Mouse (Mus musculus) spleen, adult 18-20 months (tissue): Measurements from ENCODE around the gene S1pr3.

Experiments used
- DNase-seq, 2 experiments: peaks; one replicate each; pipeline ENCODE4 v3.0.0; 2022; ENCODE audit warnings: mixed read lengths in 2 of 2

S1pr3 gene

GRCm38 (mm10) chr13:51407541-51408217, 760 bp upstream of the S1pr3 start:
- DNase-seq: no peak

- no peak for DNase-seq
These were observed 1.6 kb downstream of the S1pr3 start for GRCm38 (mm10) chr13:51409936-51410481.

- DNase-seq: no peak
These were observed 2.8 kb downstream of the S1pr3 start for GRCm38 (mm10) chr13:51411243-51411642.

GRCm38 (mm10) chr13:51411696-51412430, 3.4 kb downstream of the S1pr3 start:
- DNase-seq: no peak

DNA sequence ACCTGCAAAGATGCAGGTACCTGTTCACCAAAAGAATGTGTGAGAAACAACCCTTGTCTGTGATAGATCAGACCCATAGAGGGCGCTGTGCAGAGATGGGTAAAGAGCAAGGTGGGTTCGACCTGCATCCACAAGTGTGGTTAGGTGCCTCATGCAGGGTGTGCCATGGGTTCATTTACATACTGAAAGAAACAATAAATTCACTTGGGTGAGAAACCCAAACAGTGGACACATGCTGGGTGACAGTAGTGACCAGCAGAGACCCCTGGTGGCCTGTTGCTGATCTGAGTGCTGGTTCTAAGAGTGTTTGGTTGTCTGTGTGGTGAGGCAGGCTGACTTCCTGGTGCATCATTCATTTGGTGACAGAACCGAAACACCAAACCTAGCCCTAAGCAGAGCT, 5.0 kb downstream of the S1pr3 start:
- peak in 1 of 2 experiments; percentile 40 for DNase-seq

DNA sequence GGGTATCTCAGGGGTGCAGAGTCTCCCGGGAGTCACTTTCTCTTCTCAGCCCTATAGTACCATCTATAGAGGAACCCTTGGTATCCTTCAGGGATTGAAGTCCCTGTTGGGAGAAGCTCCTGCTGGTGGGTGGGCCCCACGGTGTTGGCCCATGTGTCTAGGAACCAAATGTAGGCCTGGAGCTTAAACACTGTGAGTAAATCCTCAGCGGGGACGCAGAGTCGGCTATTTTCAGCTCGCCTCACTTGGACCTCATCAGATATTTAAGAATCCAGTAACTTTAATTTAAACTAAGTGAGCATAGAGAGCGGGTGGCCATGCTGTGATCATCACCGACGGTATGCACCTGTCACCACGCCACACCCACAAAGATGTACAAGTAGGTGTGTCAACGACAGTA, 8.3 kb downstream of the S1pr3 start:
- no peak for DNase-seq

- DNase-seq: no peak
These were observed 9.4 kb downstream of the S1pr3 start for GRCm38 (mm10) chr13:51417796-51418195.

DNA sequence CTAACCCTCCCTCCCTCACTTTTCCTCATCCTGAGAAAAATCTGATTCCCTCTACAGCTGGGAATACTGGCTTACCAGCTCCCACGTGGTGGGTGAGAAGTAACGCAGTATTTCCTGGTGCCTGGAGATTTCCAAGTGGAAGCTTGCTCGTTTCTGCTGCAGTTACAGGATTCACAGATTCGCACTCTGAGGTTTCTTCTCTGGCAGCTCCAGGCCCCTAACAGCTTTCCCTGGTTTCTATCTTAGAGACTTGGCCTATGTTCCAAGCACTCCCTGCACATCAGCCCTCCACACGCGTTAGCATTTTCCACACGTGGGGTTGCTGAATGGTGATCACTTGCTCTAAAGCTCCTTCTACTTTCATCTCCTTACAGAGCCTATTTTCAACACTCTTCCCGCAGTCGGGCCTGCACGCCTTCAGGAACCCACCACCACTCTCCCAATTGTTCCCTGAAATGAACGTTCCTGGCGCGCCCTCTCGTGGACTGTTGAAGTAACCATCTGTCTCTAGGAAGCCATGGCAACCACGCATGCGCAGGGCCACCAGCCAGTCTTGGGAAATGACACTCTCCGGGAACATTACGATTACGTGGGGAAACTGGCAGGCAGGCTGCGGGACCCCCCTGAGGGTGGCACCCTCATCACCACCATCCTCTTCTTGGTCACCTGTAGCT, 10.0 kb downstream of the S1pr3 start:
- DNase-seq: peak; percentile 73 to 89

DNA sequence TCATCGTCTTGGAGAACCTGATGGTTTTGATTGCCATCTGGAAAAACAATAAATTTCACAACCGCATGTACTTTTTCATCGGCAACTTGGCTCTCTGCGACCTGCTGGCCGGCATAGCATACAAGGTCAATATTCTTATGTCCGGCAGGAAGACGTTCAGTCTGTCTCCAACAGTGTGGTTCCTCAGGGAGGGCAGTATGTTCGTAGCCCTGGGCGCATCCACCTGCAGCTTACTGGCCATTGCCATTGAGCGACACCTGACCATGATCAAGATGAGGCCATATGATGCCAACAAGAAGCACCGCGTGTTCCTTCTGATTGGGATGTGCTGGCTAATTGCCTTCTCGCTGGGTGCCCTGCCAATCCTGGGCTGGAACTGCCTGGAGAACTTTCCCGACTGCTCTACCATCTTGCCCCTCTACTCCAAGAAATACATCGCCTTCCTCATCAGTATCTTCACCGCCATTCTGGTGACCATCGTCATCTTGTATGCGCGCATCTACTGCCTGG, 10.6 kb downstream of the S1pr3 start:
- DNase-seq: no peak

GRCm38 (mm10) chr13:51419501-51419900, 11.1 kb downstream of the S1pr3 start:
- no peak for DNase-seq

DNA sequence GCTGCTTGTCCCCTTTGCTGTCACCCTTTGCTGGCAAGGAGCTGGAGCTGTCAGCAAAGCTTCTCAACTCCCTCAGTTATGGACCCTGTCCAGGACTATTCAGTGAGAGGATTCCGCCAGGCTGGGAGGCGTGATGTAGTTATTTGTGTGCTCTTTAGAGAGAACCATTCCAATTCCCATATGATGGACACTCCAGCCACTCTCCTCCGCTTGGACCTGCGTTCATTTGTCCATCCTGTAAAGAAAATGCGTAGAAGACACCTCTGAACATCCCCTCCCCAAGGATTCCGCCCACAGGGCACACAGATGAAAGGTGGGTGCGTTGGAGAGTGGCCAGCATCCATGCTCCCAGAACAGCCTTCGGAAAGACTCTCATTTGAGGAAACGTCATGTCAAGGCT, 12.4 kb downstream of the S1pr3 start:
- DNase-seq: no peak

DNA sequence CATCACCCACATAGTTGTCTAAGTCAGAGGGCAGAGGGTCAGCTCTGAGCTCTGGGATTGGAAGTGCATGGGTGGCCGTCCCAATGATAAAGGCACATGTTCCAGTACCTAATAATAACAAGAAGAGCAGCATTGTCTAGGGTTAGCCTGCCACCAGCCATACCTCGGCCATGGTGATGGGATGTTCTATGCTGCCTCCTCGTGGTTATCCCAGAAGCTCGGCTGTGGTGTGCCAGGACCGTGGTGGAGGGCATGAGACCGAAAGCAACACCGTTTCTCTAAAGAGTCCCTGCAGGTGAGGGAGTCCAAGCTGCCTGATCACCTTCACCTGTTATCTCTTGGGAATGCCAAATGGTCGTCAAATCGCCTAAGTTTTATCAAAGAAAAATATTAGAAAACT, 15.2 kb downstream of the S1pr3 start:
- no peak for DNase-seq

- DNase-seq: peak; percentile 26 to 52
These were observed 16.2 kb downstream of the S1pr3 start for GRCm38 (mm10) chr13:51424647-51425046.

- no peak for DNase-seq
These were observed 17.4 kb downstream of the S1pr3 start for GRCm38 (mm10) chr13:51425662-51426443.

DNA sequence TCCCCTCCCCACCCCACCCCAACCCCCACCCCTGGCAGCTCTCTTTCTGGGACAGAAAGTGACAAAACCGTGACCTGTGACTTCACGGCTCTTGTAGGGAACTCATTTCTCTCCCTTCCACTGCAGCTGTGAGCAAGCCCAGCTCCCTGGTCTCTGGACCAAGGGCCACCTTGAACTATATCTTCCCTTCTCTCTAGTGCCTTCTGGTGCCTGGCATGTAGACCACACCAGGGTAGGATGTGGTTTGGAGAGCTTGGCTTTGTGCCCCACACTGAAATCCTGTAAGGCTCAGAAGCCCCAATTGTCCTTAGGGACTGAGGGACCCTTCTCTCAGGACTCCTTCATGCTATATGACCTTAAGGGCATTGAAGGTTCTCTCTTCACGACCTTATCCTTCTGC, 24.9 kb downstream of the S1pr3 start:
- no peak for DNase-seq

- DNase-seq: no peak
These were observed 26.0 kb downstream of the S1pr3 start for GRCm38 (mm10) chr13:51434460-51434859.

GRCm38 (mm10) chr13:51435146-51435545, 26.7 kb downstream of the S1pr3 start:
- DNase-seq: no peak

GRCm38 (mm10) chr13:51437105-51438085, 29.0 kb downstream of the S1pr3 start:
- no peak for DNase-seq

GRCm38 (mm10) chr13:51442922-51443321, 34.5 kb downstream of the S1pr3 start:
- no peak for DNase-seq

DNA sequence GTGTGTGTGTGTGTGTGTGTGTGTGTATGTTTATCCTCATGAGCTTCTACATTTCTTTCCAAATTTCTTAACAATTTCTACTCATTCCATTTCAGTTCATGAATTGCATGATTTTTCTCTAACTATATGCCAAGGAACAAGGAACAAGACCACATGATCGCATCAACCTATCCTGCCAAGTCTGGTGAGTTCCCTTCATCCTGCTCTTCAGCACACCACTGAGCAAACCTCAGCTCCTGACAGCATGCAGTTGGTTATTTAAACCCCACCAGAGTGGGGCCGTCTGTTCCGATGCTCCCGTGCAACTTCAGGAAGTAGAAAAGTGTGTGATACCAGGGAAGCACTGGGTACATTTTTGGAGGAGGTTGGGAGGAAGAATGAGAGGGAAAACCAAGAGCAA, 38.1 kb downstream of the S1pr3 start:
- no peak for DNase-seq

GRCm38 (mm10) chr13:51456190-51456878, 47.9 kb downstream of the S1pr3 start:
- DNase-seq: no peak
